ENCODE assay signal across 9 mouse cellular contexts in genomic region chr13:57721524-57722279, GRCm38 (mm10).
DNase-seq lines count a peak whose midpoint lies in the region; ATAC-seq lines count a peak whose summit lies in the region.
"Had no signal": no experiment of that assay in that cellular context is flagged by ENCODE, and none has a peak within 500 bp of the region (broad histone marks: within the 10 kb centered on the region; RNA-seq: fewer than 3 reads in every experiment).

No protein-coding gene starts in this region.

- 60% methylated on average over 20 of the region's 20 CpGs for WGBS in kidney, embryonic 16.5 days

- DNase-seq in kidney, postnatal 10 days, result peak; percentile 42
- peak; percentile 61 for DNase-seq in cerebellum, adult 8-10 months
- peak; percentile 11 to 38 for DNase-seq in frontal cortex, postnatal 14 days (ENCODE audit: low spot score in 2 of 2)
- peak; percentile 43 for DNase-seq in mesoderm, embryonic 11.5 days (ENCODE audit: low read depth, low spot score)
- DNase-seq in spleen, adult 12 weeks (ENCODE audit: low spot score), result no peak
- no peak for DNase-seq in natural killer cell, adult 2 months (ENCODE audit: low spot score in 2 of 2)
- DNase-seq in gastrocnemius, postnatal 10 days, result no peak

- H3K4me2 ChIP-seq in kidney, embryonic 16.5 days (replicated peaks; ENCODE audit: low read depth, low read length), result no peak overlapping the region
- H3K4me2 ChIP-seq: lung, embryonic 15.5 days had no signal

- no peak for ATAC-seq in kidney, embryonic 16.5 days (ENCODE audit: low FRiP score, low TSS enrichment)

- H3K27me3 ChIP-seq in kidney, embryonic 16.5 days (ENCODE audit: insufficient read depth, low read length), result no peaks in the 10 kb centered on the region
- H3K27me3 ChIP-seq: lung, embryonic 15.5 days had no signal

- 0 out of 2 replicates have a peak, but pooled peaks cover 3% of the 10 kb centered on the region for H3K4me1 ChIP-seq in kidney, embryonic 16.5 days (ENCODE audit: insufficient read depth, low read length)
- H3K4me1 ChIP-seq: lung, embryonic 15.5 days had no signal

- H3K27ac ChIP-seq in kidney, embryonic 16.5 days (ENCODE audit: low read length), result no peak overlapping the region
- H3K27ac ChIP-seq: lung, embryonic 15.5 days had no signal

- H3K4me3 ChIP-seq in kidney, embryonic 16.5 days (ENCODE audit: low read length), result no peak overlapping the region
- H3K4me3 ChIP-seq: lung, embryonic 15.5 days had no signal

- H3K9me3 ChIP-seq in kidney, embryonic 16.5 days (ENCODE audit: low read length), result no peaks in the 10 kb centered on the region
- H3K9me3 ChIP-seq: lung, embryonic 15.5 days had no signal

- no peak overlapping the region for H3K9ac ChIP-seq in kidney, embryonic 16.5 days (replicated peaks; ENCODE audit: low read length)
- H3K9ac ChIP-seq: lung, embryonic 15.5 days had no signal

- no peaks in the 10 kb centered on the region for H3K36me3 ChIP-seq in kidney, embryonic 16.5 days (ENCODE audit: insufficient read depth, low read length)
- H3K36me3 ChIP-seq: lung, embryonic 15.5 days had no signal

Comparison
In these comparisons a context has a peak if more than half of its experiments do, and no peak if none do; other contexts are left out.
1. DNase-seq: peak in kidney, postnatal 10 days (single experiment), cerebellum, adult 8-10 months (single experiment), frontal cortex, postnatal 14 days (2 of 2) and mesoderm, embryonic 11.5 days (single experiment); none in spleen, adult 12 weeks (single experiment), natural killer cell, adult 2 months (0 of 2) and gastrocnemius, postnatal 10 days (single experiment).